Comparison of ENCODE assay signal across 9 mouse cellular contexts in the genomic region with DNA sequence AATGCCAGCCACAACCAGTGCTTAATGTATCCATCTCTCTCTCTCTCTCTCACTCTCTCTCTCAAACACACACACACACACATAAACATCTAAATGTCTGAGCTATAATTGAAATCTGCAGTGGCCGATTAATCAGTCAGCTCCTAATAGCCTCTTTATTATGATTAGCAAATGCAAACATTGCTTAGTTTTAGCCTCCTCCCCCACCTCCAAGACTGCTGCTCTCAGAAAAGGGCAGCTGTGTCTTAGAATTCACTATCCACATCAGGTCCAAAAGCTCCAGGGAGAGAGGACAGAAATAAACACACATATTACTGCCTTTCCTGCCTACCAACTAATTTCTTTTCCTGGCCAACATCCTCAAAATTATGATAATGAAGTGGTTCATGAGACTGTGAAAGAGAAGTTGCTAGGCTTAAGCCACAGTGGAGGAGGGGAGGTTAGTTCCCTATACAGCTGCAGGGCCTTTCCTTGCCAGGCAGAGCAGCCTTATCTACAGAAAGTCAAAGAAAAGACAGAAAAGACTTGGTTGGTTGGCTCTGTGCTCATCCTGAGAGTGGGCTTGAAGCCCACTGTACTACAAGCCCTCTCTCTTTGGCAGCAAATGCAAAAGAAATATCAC.
DNase-seq lines count a peak whose midpoint lies in the region; ATAC-seq and TF ChIP-seq lines count a peak whose summit lies in the region.
"Had no signal": no experiment of that assay in that cellular context is flagged by ENCODE, and none has a peak within 500 bp of the region (broad histone marks: within the 10 kb centered on the region; RNA-seq: fewer than 3 reads in every experiment).

No protein-coding gene starts in this region.

- peak; percentile 99 for ATAC-seq in hematopoietic stem cell, adult 5-6 weeks (replicated peaks in 1 of 2; ENCODE audit: insufficient read depth in 1 of 2, low FRiP score in 2 of 2, low TSS enrichment in 1 of 2, low read depth in 1 of 2, poor library complexity in 2 of 2, severe bottlenecking in 2 of 2)
- peak; percentile 47; the same call in 1 of the 2 replicates for ATAC-seq in midbrain, embryonic 12.5 days (ENCODE audit: low FRiP score, low read depth)
- ATAC-seq in inflammation-experienced regulatory T-cells, adult 6 months, result no peak

- H3K4me2 ChIP-seq in midbrain, embryonic 12.5 days (replicated peaks), result no peak overlapping the region

- TF ChIP-seq CTCF in brain, embryonic 14.5 days (IDR thresholded peaks at IDR 0.05; ENCODE audit: borderline replicate concordance, extremely low read depth, insufficient read depth, insufficient read length), result no peak

- H3K36me3 ChIP-seq in midbrain, embryonic 12.5 days, result no peaks in the 10 kb centered on the region

- no peak overlapping the region for H3K27ac ChIP-seq in midbrain, embryonic 12.5 days (replicated peaks)

- H3K9me3 ChIP-seq in midbrain, embryonic 12.5 days, result no peaks in the 10 kb centered on the region

- H3K4me3 ChIP-seq in midbrain, embryonic 12.5 days, result no peak overlapping the region
- H3K4me3 ChIP-seq: myocyte had no signal

- H3K9ac ChIP-seq in midbrain, embryonic 12.5 days (replicated peaks), result no peak overlapping the region

- H3K4me1 ChIP-seq in midbrain, embryonic 12.5 days, result 0 out of 2 replicates have a peak, but pooled peaks cover 4% of the 10 kb centered on the region

- H3K27me3 ChIP-seq in midbrain, embryonic 12.5 days, result no peaks in the 10 kb centered on the region

- WGBS in midbrain, embryonic 12.5 days, result 50% methylated on average over 1 of the region's 1 CpGs

- no peak for TF ChIP-seq POLR2A in brain, embryonic 14.5 days (IDR thresholded peaks at IDR 0.05; ENCODE audit: borderline replicate concordance, extremely low read depth, insufficient read depth, insufficient read length, poor library complexity, severe bottlenecking)

- DNase-seq in kidney, adult 9 months, result peak; percentile 26
- no peak for DNase-seq in kidney, postnatal 10 days
- DNase-seq in brain, embryonic 14.5 days (ENCODE audit: low read depth), result peak; percentile 93
- no peak for DNase-seq in gastrocnemius, postnatal 4 days (ENCODE audit: low spot score in 2 of 2)
- DNase-seq in urinary bladder, postnatal 10 days (ENCODE audit: low spot score), result no peak

Comparison
In these comparisons a context has a peak if more than half of its experiments do, and no peak if none do; other contexts are left out.
1. DNase-seq: peak in kidney, adult 9 months (single experiment) and brain, embryonic 14.5 days (single experiment); none in kidney, postnatal 10 days (single experiment), gastrocnemius, postnatal 4 days (0 of 2) and urinary bladder, postnatal 10 days (single experiment).